Mouse (Mus musculus): ENCODE results near the gene Fam13c.

DNA sequence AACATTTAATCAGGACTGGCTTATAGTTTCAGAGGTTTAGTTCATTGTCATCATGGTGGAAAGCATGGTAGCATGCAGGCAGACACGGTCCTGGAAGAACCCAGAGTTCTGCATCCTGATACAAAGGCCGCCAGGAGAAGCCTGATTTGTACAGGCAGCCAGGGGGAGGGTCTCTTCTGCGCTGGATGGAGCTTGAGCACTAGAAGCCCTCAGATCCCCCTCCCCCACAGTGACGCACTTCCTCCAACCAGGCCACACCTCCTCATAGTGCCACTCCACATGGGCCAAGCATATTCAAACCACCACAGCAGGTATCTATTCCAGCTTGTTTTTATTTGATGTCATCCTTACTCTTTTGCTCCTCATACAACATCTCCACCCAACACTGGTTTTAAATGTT, 3.6 kb upstream of the Fam13c start:
- TF ChIP-seq POLR2A (IDR thresholded peaks at IDR 0.05; ENCODE audit: extremely low read depth, insufficient read depth, low read length) (no peak), CTCF (IDR thresholded peaks at IDR 0.05; ENCODE audit: low read depth, low read length) (no peak)

All from liver, adult 2 months (tissue).